Mouse (Mus musculus) heart, embryonic 10.5 days (tissue): ENCODE data around the gene Pald1. TPM values are rescaled to one million over a fixed set of nuclear protein-coding genes. Genes with fewer than 3 reads are reported as not detected.

Source experiments
- DNase-seq: peaks from one replicate; pipeline ENCODE4 v3.0.0-alpha.2; 2017; ENCODE audit warnings: low spot score
- H3K27ac ChIP-seq: fragments of 300-500 bp; sonication (generic); 2 replicates; pipeline ENCODE4 v1.5.1; 2016; ENCODE audit warnings: mild to moderate bottlenecking
- H3K27me3 ChIP-seq: fragments of 300-500 bp; sonication (generic); 2 replicates; pipeline ENCODE4 v1.6.1; 2016; ENCODE audit warnings: mild to moderate bottlenecking; ENCODE audit not compliant: poor library complexity, insufficient read depth, severe bottlenecking
- H3K36me3 ChIP-seq: fragments of 300-500 bp; sonication (generic); 2 replicates; pipeline ENCODE4 v1.6.1; 2016; ENCODE audit warnings: mild to moderate bottlenecking, moderate library complexity
- H3K4me1 ChIP-seq: fragments of 300-500 bp; sonication (generic); 2 replicates; pipeline ENCODE4 v1.6.1; 2016; ENCODE audit warnings: mild to moderate bottlenecking
- H3K4me3 ChIP-seq: fragments of 300-500 bp; sonication (generic); 2 replicates; pipeline ENCODE4 v1.5.1; 2016; ENCODE audit warnings: mild to moderate bottlenecking, moderate library complexity
- H3K9me3 ChIP-seq: fragments of 300-500 bp; sonication (generic); 2 replicates; pipeline ENCODE4 v1.6.1; 2016; ENCODE audit warnings: mild to moderate bottlenecking, moderate library complexity
- WGBS: fragments of 180-500 bp; shearing (Covaris S2); methylation state at CpG from one replicate; pipeline ENCODE4 v1.1.7; 2016; 5-methylcytosine and 5-hydroxymethylcytosine counted together
- polyA plus RNA-seq: library from polyadenylated mRNA; unstranded; fragments of >200 nt; fragmentation: Nextera tagmentation; extraction: Ambion mirVana; gene quantifications from 2 replicates; pipeline ENCODE4 v1.2.1, GENCODE M21; 2016

The Pald1 gene
- polyA plus RNA-seq, 1 experiment from 2014 or later, result 34.2 TPM

GRCm38 (mm10) chr10:61312754-61313153, 70.6 kb downstream of the Pald1 start:
- Histone ChIP-seq H3K4me1 (peaks cover 47% of the 10 kb centered on the region), H3K9me3 (no peaks in the 10 kb centered on the region), H3K27me3 (no peaks in the 10 kb centered on the region), H3K27ac (peak overlapping the region; percentile 80), H3K4me3 (no peak overlapping the region), H3K36me3 (no peaks in the 10 kb centered on the region)
- no peak for DNase-seq
- 50% methylated on average over 7 of the region's 7 CpGs for WGBS

GRCm38 (mm10) chr10:61312159-61312558, 71.2 kb downstream of the Pald1 start:
- WGBS, result 51% methylated on average over 6 of the region's 6 CpGs
- peak; percentile 82 for DNase-seq
- no peaks in the 10 kb centered on the region for H3K36me3 ChIP-seq
- H3K27me3 ChIP-seq, result no peaks in the 10 kb centered on the region
- no peak overlapping the region for H3K4me3 ChIP-seq
- H3K9me3 ChIP-seq, result no peaks in the 10 kb centered on the region
- H3K27ac ChIP-seq, result peak overlapping the region; percentile 80
- peaks cover 43% of the 10 kb centered on the region for H3K4me1 ChIP-seq

DNA sequence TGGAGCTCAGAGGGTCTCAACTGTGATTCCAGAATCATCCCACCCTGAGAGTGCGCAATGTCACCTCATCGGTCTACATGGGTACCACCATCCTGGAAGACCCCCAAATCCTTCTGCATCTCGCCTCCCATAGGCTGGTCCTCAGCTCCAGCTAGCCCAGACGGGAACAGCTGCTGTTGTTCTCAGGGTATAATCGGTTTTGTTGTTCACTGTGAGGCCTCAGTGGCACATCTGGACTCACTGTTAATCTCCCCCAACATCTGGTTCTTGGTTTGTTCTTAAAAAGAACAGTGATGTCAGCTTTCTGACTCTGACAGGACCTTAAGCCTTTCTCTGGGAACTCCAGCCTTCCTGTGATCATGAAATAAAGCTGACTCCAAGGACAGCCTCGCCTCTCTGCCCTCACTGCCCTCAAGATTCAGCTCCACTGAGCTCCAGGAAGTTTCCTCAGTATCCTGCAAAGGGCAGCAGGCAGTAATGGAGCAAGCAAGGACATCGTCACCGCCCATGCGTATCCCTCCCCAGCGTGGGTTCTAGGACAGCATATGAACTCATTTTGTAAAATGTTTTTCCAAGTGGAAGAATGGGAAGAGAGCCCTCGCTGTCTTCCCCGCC, 74.5 kb downstream of the Pald1 start:
- no peak overlapping the region for H3K4me3 ChIP-seq
- no peaks in the 10 kb centered on the region for H3K9me3 ChIP-seq
- H3K27ac ChIP-seq, result 0 out of 2 replicates have a peak overlapping the region, but pooled peaks have one; percentile 19
- 69% methylated on average over 12 of the region's 12 CpGs for WGBS
- no peaks in the 10 kb centered on the region for H3K36me3 ChIP-seq
- no peak for DNase-seq
- H3K27me3 ChIP-seq, result no peaks in the 10 kb centered on the region
- H3K4me1 ChIP-seq, result peaks cover 26% of the 10 kb centered on the region

GRCm38 (mm10) chr10:61305928-61306590, 77.3 kb downstream of the Pald1 start:
- H3K27me3 ChIP-seq, result no peaks in the 10 kb centered on the region
- peaks cover 10% of the 10 kb centered on the region for H3K4me1 ChIP-seq
- H3K9me3 ChIP-seq, result no peaks in the 10 kb centered on the region
- no peak overlapping the region for H3K27ac ChIP-seq
- H3K36me3 ChIP-seq, result no peaks in the 10 kb centered on the region
- WGBS, result 76% methylated on average over 13 of the region's 13 CpGs
- DNase-seq, result no peak
- H3K4me3 ChIP-seq, result no peak overlapping the region

DNA sequence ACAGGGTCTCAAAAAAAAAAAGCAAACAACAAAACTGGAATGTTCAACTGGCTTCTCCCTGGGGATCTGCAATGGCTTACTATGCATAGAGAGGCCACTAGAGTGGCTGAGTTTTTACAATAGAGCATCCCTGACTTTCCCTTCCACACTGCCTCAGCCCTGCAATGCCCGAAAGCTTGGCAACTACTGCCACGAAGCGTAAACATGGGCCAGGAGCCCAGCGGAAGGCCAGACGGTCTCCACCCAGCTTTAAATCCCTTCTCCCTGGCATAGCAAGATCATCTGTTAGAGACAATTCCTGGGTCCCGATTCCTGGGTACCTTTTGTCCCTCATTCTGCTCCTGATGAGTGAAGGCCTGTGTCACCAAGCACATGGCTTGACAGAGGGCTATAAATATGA, 79.3 kb downstream of the Pald1 start:
- no peak overlapping the region for H3K27ac ChIP-seq
- no peak for DNase-seq
- WGBS, result 90% methylated on average over 6 of the region's 6 CpGs

DNA sequence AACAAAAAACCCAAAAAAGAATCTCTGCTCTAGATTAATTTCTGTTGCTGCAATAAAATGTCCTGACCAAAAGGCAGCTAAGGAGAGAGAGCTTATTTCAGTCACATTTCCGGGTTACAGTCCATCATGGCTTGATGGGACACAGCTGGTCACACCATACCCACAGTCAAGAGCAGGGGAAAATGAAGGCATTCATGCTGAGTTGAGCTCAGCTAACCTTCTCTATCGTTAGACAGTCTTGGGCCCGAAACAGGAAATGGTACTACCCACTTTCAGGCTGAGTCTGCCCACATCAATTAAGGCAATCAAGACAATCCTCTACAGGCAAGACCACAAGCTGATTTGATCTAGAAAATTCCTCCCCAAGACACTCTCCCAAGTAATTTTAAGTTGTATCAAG, 82.3 kb downstream of the Pald1 start:
- DNase-seq, result no peak
- Histone ChIP-seq H3K27ac (no peak overlapping the region), H3K36me3 (no peaks in the 10 kb centered on the region), H3K4me3 (no peak overlapping the region), H3K27me3 (no peaks in the 10 kb centered on the region), H3K9me3 (no peaks in the 10 kb centered on the region), H3K4me1 (peaks cover 5% of the 10 kb centered on the region; the same call in 1 of the 2 replicates)
- WGBS, result 70% methylated on average over 3 of the region's 3 CpGs

More for the DNA sequence above, 79.3 kb downstream of the Pald1 start:
- Histone ChIP-seq H3K36me3 (no peaks in the 10 kb centered on the region), H3K9me3 (no peaks in the 10 kb centered on the region), H3K4me3 (no peak overlapping the region), H3K27me3 (no peaks in the 10 kb centered on the region), H3K4me1 (peaks cover 7% of the 10 kb centered on the region)

DNA sequence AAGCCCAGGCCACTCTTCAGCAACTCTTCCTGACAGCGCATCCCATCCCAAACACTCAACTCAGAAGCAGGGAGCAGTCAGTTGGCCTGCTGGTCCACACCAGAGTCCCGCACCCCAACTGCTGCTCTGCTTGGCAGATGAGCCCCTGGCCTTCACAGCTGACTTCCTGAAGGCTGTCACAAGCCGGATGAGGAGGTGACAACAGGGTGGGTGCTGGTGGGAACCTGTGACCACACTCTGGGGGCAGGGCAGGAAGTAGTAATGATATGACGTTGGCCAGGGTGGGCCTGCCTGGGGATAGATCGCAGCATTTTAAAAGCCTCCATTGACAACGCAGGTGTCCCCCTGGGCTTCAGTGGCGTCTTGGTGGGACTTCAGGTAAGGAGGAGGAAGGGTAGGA, 85.9 kb downstream of the Pald1 start, which contains the start of gene Prf1:
Gene Prf1, plus strand, starts transcription at position 357 of the 400 bp plus-strand sequence.
- no peaks in the 10 kb centered on the region for H3K27me3 ChIP-seq
- no peaks in the 10 kb centered on the region for H3K9me3 ChIP-seq
- no peak within 1 kb of the TSS for H3K27ac ChIP-seq
- H3K36me3 ChIP-seq, result no peaks in the 10 kb centered on the region
- peaks cover 5% of the 10 kb centered on the region; the same call in 1 of the 2 replicates for H3K4me1 ChIP-seq
- no peak for DNase-seq
- 76% methylated on average over 7 of the region's 7 CpGs for WGBS
- H3K4me3 ChIP-seq, result no peak within 1 kb of the TSS

GRCm38 (mm10) chr10:61296713-61297445, 86.5 kb downstream of the Pald1 start:
- Histone ChIP-seq H3K4me1 (peaks cover 5% of the 10 kb centered on the region; the same call in 1 of the 2 replicates), H3K4me3 (no peak overlapping the region), H3K27me3 (no peaks in the 10 kb centered on the region), H3K36me3 (no peaks in the 10 kb centered on the region), H3K9me3 (no peaks in the 10 kb centered on the region), H3K27ac (no peak overlapping the region)
- WGBS, result 79% methylated on average over 8 of the region's 8 CpGs
- DNase-seq, result no peak

GRCm38 (mm10) chr10:61294242-61294641, 89.1 kb downstream of the Pald1 start:
- DNase-seq, result no peak
- Histone ChIP-seq H3K27ac (no peak overlapping the region), H3K4me3 (no peak overlapping the region), H3K9me3 (no peaks in the 10 kb centered on the region), H3K4me1 (peaks cover 12% of the 10 kb centered on the region), H3K27me3 (no peaks in the 10 kb centered on the region), H3K36me3 (no peaks in the 10 kb centered on the region)
- 71% methylated on average over 8 of the region's 8 CpGs for WGBS

GRCm38 (mm10) chr10:61290479-61290878, 92.9 kb downstream of the Pald1 start:
- Histone ChIP-seq H3K36me3 (no peaks in the 10 kb centered on the region), H3K27me3 (no peaks in the 10 kb centered on the region), H3K4me3 (no peak overlapping the region), H3K27ac (peak overlapping the region; percentile 75), H3K4me1 (peaks cover 14% of the 10 kb centered on the region), H3K9me3 (no peaks in the 10 kb centered on the region)
- no peak for DNase-seq
- 53% methylated on average over 2 of the region's 2 CpGs for WGBS

DNA sequence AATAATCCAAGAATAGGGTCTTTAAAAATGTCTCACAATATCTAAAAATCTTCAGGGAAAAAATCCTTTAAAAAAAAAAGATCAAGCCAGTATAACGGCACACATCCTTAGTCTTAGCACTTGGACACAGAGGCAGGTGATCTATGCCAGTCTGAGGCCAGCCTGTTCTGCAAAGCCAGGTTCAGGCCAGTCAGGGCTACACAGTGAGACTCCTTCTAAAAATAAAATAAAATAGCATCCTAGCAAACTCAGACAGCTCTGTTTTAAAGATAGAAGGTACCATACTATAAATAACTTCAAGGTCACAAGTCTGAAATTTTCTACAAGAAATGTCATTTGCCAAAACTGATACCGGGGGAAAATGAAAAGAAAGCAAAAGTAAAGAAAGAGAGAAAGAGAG, 93.3 kb downstream of the Pald1 start:
- no peak for DNase-seq
- Histone ChIP-seq H3K27ac (peak overlapping the region; percentile 75), H3K36me3 (no peaks in the 10 kb centered on the region), H3K9me3 (no peaks in the 10 kb centered on the region), H3K27me3 (no peaks in the 10 kb centered on the region), H3K4me3 (no peak overlapping the region), H3K4me1 (peaks cover 14% of the 10 kb centered on the region)
- WGBS, result 66% methylated on average over 2 of the region's 2 CpGs

- Histone ChIP-seq H3K4me3 (no peak overlapping the region), H3K9me3 (no peaks in the 10 kb centered on the region), H3K27ac (0 out of 2 replicates have a peak overlapping the region, but pooled peaks have one; percentile 29), H3K27me3 (no peaks in the 10 kb centered on the region), H3K36me3 (no peaks in the 10 kb centered on the region), H3K4me1 (peaks cover 14% of the 10 kb centered on the region)
- WGBS, result 71% methylated on average over 7 of the region's 7 CpGs
- DNase-seq, result no peak
Observed at GRCm38 (mm10) chr10:61286246-61286645, 97.1 kb downstream of the Pald1 start.

- DNase-seq, result no peak
- Histone ChIP-seq H3K27me3 (no peaks in the 10 kb centered on the region), H3K27ac (no peak overlapping the region), H3K9me3 (no peaks in the 10 kb centered on the region), H3K4me3 (no peak overlapping the region), H3K4me1 (peaks cover 8% of the 10 kb centered on the region), H3K36me3 (no peaks in the 10 kb centered on the region)
- 76% methylated on average over 11 of the region's 11 CpGs for WGBS
Observed at GRCm38 (mm10) chr10:61285271-61285670, 98.1 kb downstream of the Pald1 start.
